Mouse (Mus musculus) kidney, adult 11 months (tissue): ENCODE measurements around the gene Gm10100.
"Not testable (repeated sequence)": the region's sequence is repeated elsewhere in the genome, so short reads cannot be mapped to it uniquely, and the experiment has no call there.

ENCODE experiments used
- DNase-seq: peaks from one replicate; pipeline ENCODE4 v3.0.0; 2022

The Gm10100 gene

DNA sequence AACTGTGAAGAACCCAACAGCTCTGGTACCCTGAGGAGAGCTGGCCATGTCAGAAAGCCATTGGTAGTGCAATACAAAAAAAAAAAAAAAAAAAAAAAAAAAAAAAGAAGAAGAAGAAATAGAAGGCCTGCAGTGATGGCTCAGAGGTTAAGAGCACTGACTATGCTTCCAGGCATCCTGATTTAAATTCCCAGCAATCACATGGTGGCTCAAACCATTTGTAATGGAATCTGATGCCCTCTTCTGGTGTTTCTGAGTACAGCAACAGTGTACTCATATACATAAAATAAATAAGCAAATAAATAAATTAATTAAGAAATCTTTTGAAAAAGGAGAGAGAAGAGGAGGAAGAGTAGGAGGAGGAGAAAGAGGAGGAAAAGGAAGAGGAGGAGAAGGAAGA is 27.2 kb downstream of the Gm10100 start:
- no peak for DNase-seq

- DNase-seq, result not testable (repeated sequence)
Measured at GRCm38 (mm10) chr10:77759582-77759981, 33.3 kb downstream of the Gm10100 start, which contains the start of gene Gm3233. Gm3233 (minus strand) TSS chr10:77759682.

DNA sequence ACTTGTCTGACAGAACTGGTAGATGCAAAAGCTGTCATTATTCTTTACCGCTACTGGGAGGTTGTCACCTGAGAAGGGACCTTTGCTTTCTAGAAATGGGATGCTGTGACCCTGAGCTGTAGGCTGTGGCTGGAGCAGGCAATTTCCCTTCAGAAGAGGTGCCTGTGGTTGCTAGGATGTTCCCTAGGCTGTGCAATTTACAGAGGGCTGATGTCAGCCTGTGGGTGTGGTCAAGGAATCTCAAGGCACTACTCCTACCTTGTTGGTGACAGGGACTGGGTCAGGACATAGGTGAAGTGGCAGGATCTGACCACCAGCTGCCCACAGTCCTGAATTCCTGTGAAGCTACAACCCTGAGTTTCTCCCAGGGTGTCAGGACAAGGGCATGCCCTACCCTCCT is 43.4 kb downstream of the Gm10100 start:
- DNase-seq, result no peak

GRCm38 (mm10) chr10:77771225-77771624 is 44.9 kb downstream of the Gm10100 start, which contains the start of gene Gm3238:
Gm3238 (minus strand) TSS chr10:77771325.
- not testable (repeated sequence) for DNase-seq

DNA sequence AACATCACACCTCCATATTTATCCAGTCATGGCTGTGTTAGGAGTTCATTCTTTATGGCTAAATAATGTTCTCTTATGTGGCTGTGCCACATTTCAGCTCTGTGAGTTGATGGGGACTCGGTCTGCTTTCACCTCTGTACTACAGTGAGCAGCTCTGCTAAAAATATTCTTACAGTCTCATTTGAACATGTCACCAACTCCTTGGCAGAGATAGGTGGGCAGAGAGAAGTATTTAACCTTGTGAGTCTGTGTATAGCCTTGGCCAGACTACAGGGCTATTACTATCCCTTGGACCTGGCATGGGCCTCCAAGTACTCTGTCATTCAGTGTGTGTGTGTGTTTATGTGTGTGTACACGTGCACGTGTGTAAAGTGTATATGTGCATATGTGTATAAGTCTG is 45.9 kb downstream of the Gm10100 start:
- DNase-seq, result not testable (repeated sequence)
